Mouse (Mus musculus) T-cell, adult 2 months (primary cell): ENCODE results near the gene Sphk2.
"Not testable (repeated sequence)": the region's sequence is repeated elsewhere in the genome, so short reads cannot be mapped to it uniquely, and the experiment has no call there.

Source experiments
- DNase-seq: peaks from one replicate; pipeline ENCODE4 v3.0.0; 2022; ENCODE audit warnings: low spot score

Gene Sphk2

DNA sequence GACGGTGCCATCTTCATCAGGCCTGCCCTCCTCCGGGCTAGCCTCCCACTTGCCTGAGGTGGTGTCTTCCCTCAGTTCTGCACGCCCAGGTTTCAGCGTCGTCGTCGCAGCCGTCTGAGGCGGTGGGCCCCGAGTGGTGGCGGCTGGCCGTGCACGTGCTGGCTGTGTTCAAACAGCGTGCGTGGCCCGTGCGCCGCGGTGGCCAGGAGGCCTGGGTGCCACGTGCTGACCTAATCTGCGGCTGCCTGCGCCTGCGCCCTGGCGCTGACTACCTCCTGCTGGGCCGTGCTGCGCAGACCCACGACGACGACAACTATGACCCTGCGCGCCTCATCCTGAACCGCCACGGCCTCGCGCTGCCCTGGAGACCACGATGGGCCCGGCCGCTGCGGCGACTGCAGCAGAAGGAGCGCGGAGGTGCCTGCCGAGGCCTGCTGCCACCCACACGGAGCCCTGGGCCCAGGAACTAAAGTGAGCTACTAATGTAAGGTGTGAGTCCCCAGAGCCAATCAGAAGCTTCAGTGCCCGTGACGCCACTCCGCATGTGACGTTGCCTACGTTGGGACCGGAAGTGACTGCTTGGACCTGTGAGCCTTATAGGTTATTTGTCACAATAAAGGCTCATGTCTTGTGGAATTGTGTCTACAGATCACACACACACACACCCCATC is 23.7 kb downstream of the Sphk2 start, which contains the start of gene Sec1:
Gene Sec1 (minus strand): TSS at position 482 of the 671 bp plus-strand sequence.
- DNase-seq: no peak

GRCm38 (mm10) chr7:45692364-45692763 is 25.4 kb downstream of the Sphk2 start:
- DNase-seq: no peak

DNA sequence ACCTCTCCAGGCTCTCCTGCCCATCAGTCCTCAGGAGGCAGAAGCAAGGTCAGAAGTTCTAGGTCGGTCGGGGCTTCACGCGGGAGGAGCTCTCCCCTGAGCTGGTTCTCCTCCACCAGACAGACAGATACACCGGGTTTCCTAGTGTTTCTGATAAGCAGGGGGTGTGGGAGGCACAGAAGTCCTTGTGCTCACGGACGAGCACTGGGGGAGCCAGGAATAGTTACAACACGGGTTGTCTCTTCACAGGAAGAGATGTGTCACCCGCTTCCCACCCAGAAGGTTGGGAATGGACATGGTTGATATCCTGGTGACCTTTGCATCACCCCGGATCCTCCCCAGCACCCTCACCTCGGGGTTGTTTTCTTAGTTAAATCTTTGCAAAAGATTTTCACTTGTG is 28.0 kb downstream of the Sphk2 start:
- DNase-seq: no peak

DNA sequence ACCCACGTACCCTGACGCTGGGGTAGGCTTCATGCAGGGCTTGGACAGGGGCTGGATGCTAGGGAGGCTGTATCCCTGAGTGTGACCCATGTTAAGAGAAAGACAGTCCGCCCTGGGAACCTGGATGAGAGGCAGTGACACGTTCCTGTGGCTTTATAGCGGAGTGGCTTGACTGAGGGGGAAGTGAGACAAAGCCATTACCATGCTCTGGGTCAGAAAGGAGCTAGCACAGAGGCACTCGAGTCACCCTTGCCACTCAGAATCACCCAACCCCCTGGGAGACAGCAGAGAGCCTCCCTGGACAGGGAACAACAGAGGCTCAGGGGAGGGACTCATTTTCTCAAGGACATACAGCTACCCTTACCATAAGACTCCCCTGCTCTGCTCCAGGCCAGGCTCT is 28.7 kb downstream of the Sphk2 start:
- DNase-seq: no peak

DNA sequence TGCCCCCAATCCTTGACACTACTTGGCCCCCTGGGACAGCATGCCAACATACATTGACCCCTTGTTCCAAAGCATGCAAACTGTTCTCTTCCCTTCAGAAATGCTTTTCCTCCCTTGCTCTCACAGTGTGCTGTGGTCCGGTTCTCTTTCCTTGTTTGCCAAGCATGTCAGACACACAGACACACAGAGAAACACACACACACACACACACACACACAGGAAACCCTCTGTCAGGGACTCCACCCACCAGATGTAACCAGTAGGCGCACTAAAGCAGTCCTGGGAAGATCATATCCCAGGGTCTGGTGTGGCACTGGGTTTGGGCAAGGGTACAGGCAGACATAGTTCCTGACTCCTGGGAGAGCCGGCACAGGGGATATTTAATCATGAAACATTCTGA is 31.0 kb downstream of the Sphk2 start:
- DNase-seq: no peak

- DNase-seq: no peak
Observed at GRCm38 (mm10) chr7:45685811-45686210, 32.0 kb downstream of the Sphk2 start.

- DNase-seq: peak; percentile 47
Observed at GRCm38 (mm10) chr7:45683396-45684050, 34.3 kb downstream of the Sphk2 start, which contains the start of gene Ntn5. Ntn5 (plus strand) TSS chr7:45684022.

- peak; percentile 78 for DNase-seq
Observed at GRCm38 (mm10) chr7:45682144-45683126, 35.4 kb downstream of the Sphk2 start.

- DNase-seq: no peak
Observed at GRCm38 (mm10) chr7:45681046-45681736, 36.6 kb downstream of the Sphk2 start.

DNA sequence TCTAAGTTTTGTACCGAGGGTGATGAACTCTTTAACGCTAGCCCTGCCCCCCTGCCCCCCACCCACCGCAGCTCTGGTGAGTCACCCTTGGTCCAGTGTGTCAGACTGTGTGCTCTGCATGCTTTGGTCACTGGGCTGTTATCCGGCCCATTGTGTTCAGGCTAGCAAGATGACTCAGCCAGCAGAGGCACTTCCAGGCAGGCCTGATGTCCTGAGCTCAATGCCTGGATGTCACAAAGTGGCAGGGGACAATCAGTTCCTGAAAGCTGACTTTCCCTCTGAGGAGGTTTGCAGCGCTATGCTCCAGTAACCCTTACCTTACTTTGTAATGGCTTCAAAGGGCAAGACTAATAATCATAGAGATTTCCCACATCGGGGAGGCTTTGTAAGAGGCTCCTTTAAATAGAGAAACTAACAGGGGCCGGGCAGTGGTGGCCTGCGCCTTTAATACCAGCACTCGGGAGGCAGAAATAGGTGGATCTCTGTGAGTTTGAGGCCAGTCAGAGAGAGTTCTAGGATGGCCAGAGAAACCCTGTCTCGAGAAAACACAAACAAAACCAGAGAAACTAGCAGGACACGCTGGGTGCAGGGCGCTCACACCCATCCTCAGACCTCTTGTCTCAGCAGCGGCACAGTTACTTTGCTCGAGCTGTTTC is 37.7 kb downstream of the Sphk2 start:
- no peak for DNase-seq

DNA sequence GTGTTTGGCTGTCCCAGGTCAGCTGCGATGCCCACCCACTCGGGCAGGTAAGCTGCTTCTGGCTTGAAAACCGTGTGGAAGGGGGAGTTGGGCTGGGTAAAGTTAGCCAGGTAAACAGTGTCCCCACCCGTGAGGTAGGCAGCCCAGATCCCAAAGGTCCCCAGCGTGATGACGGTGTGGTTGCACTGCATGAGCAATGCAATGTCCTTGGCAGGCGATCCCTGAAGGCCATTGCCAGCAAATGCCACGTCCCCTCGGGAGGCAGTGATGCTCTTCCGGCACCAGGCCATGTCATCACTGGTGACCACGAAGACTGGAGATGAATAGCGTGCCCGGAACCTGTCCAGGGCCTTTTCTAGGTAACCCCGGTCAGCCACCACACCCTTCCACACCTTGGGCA is 39.3 kb downstream of the Sphk2 start:
- no peak for DNase-seq

DNA sequence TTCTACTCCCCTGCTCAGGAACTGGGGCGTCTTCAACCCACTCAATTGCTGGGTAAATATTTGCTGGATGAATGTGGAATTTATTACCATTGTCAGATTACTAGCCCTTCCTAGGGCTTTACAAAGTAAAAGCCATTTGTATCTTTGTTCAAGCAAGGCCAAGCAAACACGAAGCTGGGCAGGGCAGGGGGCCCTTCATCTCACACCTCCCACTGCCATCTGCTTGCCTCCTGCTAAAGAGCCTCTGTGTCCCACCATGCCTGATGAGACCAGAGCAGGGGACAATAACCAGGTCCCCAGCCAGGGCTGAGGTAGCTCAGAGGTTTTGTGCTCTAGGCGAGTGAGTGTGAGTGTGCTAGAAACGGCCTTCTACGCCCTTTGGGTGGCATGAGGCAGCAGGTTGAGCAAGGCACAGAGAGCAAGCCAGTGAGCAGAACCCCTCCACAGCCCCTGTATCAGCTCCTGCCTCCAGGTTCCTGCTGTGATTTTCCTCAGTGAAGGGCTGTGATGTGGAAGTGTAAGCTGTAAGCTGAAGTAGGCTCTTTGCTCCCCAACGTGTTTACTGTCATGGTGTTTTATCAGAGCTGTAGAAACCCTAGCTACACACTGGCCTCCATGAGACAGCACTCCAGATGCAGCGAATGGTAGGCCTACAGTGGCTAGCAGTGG is 40.0 kb downstream of the Sphk2 start:
- DNase-seq: no peak

- DNase-seq: no peak
Observed at GRCm38 (mm10) chr7:45668921-45669320, 48.9 kb downstream of the Sphk2 start.

GRCm38 (mm10) chr7:45667761-45668160 is 50.0 kb downstream of the Sphk2 start:
- no peak for DNase-seq

DNA sequence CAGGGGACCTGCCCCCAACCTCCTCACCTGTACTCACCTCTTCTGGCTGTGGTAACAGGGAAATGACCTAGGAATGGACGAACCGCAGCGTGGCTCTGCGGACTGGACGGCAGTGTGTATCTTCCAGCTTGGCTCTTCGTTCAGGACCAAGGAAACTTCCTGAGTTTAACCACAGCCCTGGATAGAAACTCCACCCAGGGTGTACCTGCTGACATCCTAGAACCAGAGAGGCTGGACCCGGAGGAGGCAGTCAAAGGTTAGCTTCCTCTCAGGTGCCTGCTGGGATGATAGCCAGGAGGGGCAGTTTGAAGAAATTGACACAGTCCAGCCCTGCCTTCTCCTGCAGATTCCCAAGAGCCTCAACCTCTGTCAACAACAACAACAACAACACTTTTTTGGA is 51.6 kb downstream of the Sphk2 start, which contains the start of gene Fut2:
Gene Fut2 (minus strand): TSS at position 234 of the 400 bp plus-strand sequence.
- no peak for DNase-seq

DNA sequence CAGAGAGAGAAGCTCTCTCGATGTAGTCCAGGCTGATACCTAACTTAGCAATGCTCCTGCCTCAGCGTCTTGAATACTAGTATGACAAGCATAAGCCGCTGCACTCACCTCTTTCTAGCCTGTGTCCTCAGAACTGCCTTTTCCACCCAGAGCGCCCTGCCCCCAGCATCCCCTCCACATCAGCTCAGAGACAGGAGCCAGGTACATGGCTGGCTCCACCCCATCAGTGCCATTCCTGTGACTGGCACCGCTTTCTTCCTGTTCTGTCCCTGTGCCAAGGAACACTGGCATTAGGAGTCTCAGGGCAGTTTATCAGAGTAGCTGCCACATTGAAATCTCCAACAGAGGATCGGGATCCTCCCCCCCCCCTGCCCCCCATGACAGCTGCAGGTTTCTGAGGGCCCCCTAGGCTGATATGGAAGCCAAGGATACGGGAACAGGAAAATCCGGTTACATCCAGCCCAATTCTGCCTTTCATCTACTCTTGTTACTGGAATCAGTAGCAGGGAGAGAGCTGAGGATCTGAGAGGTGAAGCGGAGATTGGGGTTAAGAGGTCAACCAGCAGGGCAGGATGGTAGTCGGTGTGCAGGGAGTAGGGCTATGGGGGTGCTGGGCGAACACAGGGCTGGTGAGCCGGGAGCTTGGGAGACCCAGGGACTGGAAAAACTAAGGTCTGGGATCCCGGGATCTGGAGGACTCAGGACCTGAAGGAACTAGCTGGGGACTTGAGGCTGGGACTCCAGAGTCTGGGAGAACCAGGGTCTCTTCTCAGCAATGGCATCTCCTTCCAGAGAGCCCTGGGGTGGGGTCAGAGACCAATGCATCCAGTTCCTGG is 52.3 kb downstream of the Sphk2 start:
- DNase-seq: no peak

DNA sequence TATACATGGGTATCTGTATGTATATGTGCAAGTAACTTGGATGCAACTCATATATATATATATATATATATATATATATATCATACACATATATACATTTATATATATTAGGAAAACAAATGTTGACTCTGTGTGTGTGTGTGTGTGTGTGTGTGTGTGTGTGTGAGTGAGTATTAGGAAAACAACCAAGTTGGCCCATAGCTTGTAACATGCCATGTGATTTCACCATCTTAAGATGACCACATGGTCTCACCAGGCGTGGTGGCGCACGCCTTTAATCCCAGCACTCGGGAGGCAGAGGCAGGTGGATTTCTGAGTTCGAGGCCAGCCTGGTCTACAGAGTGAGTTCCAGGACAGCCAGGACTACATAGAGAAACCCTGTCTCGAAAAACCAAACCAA is 56.1 kb downstream of the Sphk2 start:
- not testable (repeated sequence) for DNase-seq

GRCm38 (mm10) chr7:45660746-45661478 is 56.9 kb downstream of the Sphk2 start:
- DNase-seq: no peak
